Mouse (Mus musculus) midbrain, embryonic 11.5 days (tissue): ENCODE measurements around the gene Tbca. TPM values are rescaled to one million over a fixed set of nuclear protein-coding genes. Genes with fewer than 3 reads are reported as not detected.

ENCODE experiments used
- ATAC-seq: fragments of 200-750 bp; cut with Nextera tagmentation; 2 replicates; pipeline ENCODE4 v1.8.0; 2017; ENCODE audit warnings: moderate TSS enrichment, moderate library complexity; ENCODE audit not compliant: low FRiP score
- DNase-seq: peaks from one replicate; pipeline ENCODE4 v3.0.0; 2015; ENCODE audit warnings: low spot score; ENCODE audit errors: missing footprints
- H3K27ac ChIP-seq: fragments of 300-500 bp; sonication (generic); 2 replicates; pipeline ENCODE4 v1.5.1; 2014; ENCODE audit warnings: low read depth, low read length
- H3K27me3 ChIP-seq: fragments of 300-500 bp; sonication (generic); 2 replicates; pipeline ENCODE4 v1.6.1; 2014; ENCODE audit warnings: mild to moderate bottlenecking, low read length, moderate library complexity, mixed read lengths; ENCODE audit not compliant: control insufficient read depth, insufficient read depth
- H3K36me3 ChIP-seq: fragments of 300-500 bp; sonication (generic); 2 replicates; pipeline ENCODE4 v1.6.1; 2014; ENCODE audit warnings: mild to moderate bottlenecking, low read length, moderate library complexity, mixed read lengths; ENCODE audit not compliant: control insufficient read depth, insufficient read depth
- H3K4me1 ChIP-seq: fragments of 300-500 bp; sonication (generic); 2 replicates; pipeline ENCODE4 v1.6.1; 2014; ENCODE audit warnings: low read length; ENCODE audit not compliant: control insufficient read depth, insufficient read depth
- H3K4me2 ChIP-seq: fragments of 300-500 bp; sonication (generic); 2 replicates; pipeline ENCODE4 v1.6.1; 2014; ENCODE audit warnings: mild to moderate bottlenecking, moderate library complexity
- H3K4me3 ChIP-seq: fragments of 300-500 bp; sonication (generic); 2 replicates; pipeline ENCODE4 v1.5.1; 2014; ENCODE audit warnings: low read depth, low read length
- H3K9ac ChIP-seq: fragments of 300-500 bp; sonication (generic); 2 replicates; pipeline ENCODE4 v1.6.1; 2014; ENCODE audit warnings: low read length
- H3K9me3 ChIP-seq: fragments of 300-500 bp; sonication (generic); 2 replicates; pipeline ENCODE4 v1.6.1; 2016; ENCODE audit warnings: low read length; ENCODE audit not compliant: control insufficient read depth
- WGBS: fragments of 180-500 bp; shearing (Covaris S2); extraction: QIAGEN DNeasy Blood & Tissue Kit; methylation state at CpG from one replicate; pipeline ENCODE4 v1.1.7; 2014; 5-methylcytosine and 5-hydroxymethylcytosine counted together
- polyA plus RNA-seq: library from polyadenylated mRNA; unstranded; fragments of >200 nt; fragmentation: Nextera tagmentation; extraction: Ambion mirVana; gene quantifications from 2 replicates; pipeline ENCODE4 v1.2.1, GENCODE M21; 2014

Tbca gene
- polyA plus RNA-seq, 1 experiment from 2014 or later, result 249 TPM

- Histone ChIP-seq H3K4me2 (no peak overlapping the region), H3K9ac (no peak overlapping the region), H3K4me1 (no peaks in the 10 kb centered on the region), H3K36me3 (no peaks in the 10 kb centered on the region), H3K27ac (no peak overlapping the region), H3K4me3 (no peak overlapping the region), H3K27me3 (no peaks in the 10 kb centered on the region), H3K9me3 (no peaks in the 10 kb centered on the region)
- DNase-seq, result peak; percentile 49
- WGBS, result 46% methylated on average over 9 of the region's 9 CpGs
- ATAC-seq, result no peak
Measured at GRCm38 (mm10) chr13:94806315-94807179, 17.8 kb downstream of the Tbca start.

- Histone ChIP-seq H3K9ac (no peak overlapping the region), H3K4me2 (no peak overlapping the region), H3K27ac (no peak overlapping the region), H3K4me3 (no peak overlapping the region), H3K4me1 (no peaks in the 10 kb centered on the region), H3K36me3 (no peaks in the 10 kb centered on the region), H3K9me3 (no peaks in the 10 kb centered on the region), H3K27me3 (no peaks in the 10 kb centered on the region)
- ATAC-seq (no peak), DNase-seq (peak; percentile 78)
Measured at GRCm38 (mm10) chr13:94808596-94808995, 19.9 kb downstream of the Tbca start.

GRCm38 (mm10) chr13:94809724-94810123 lies 21.0 kb downstream of the Tbca start:
- 50% methylated on average over 1 of the region's 1 CpGs for WGBS

GRCm38 (mm10) chr13:94811451-94811850 lies 22.7 kb downstream of the Tbca start:
- Histone ChIP-seq H3K36me3 (no peaks in the 10 kb centered on the region), H3K27ac (no peak overlapping the region), H3K27me3 (no peaks in the 10 kb centered on the region), H3K9me3 (no peaks in the 10 kb centered on the region), H3K4me1 (no peaks in the 10 kb centered on the region), H3K4me2 (no peak overlapping the region), H3K4me3 (no peak overlapping the region), H3K9ac (no peak overlapping the region)
- peak; percentile 54 for DNase-seq
- ATAC-seq, result no peak
- 98% methylated on average over 1 of the region's 1 CpGs for WGBS

More at GRCm38 (mm10) chr13:94809724-94810123, 21.0 kb downstream of the Tbca start:
- Histone ChIP-seq H3K27ac (no peak overlapping the region), H3K27me3 (no peaks in the 10 kb centered on the region), H3K4me2 (no peak overlapping the region), H3K9ac (no peak overlapping the region), H3K36me3 (no peaks in the 10 kb centered on the region), H3K4me1 (no peaks in the 10 kb centered on the region), H3K4me3 (no peak overlapping the region), H3K9me3 (no peaks in the 10 kb centered on the region)
- ATAC-seq (no peak), DNase-seq (peak; percentile 26)

- DNase-seq (peak; percentile 10), ATAC-seq (no peak)
- no peaks in the 10 kb centered on the region for H3K27me3 ChIP-seq
- 88% methylated on average over 3 of the region's 3 CpGs for WGBS
- H3K27ac ChIP-seq, result no peak overlapping the region
- no peak overlapping the region for H3K4me2 ChIP-seq
- H3K4me3 ChIP-seq, result no peak overlapping the region
- no peaks in the 10 kb centered on the region for H3K9me3 ChIP-seq
- no peaks in the 10 kb centered on the region for H3K36me3 ChIP-seq
- H3K9ac ChIP-seq, result no peak overlapping the region
- no peaks in the 10 kb centered on the region; the same call in 1 of the 2 replicates for H3K4me1 ChIP-seq
Measured at GRCm38 (mm10) chr13:94813770-94814169, 25.1 kb downstream of the Tbca start.

GRCm38 (mm10) chr13:94820516-94820915 lies 31.8 kb downstream of the Tbca start:
- no peak overlapping the region for H3K27ac ChIP-seq
- H3K4me3 ChIP-seq, result no peak overlapping the region
- H3K36me3 ChIP-seq, result no peaks in the 10 kb centered on the region
- no peaks in the 10 kb centered on the region for H3K9me3 ChIP-seq
- no peaks in the 10 kb centered on the region; the same call in 1 of the 2 replicates for H3K4me1 ChIP-seq
- no peak for ATAC-seq
- no peak overlapping the region for H3K9ac ChIP-seq
- H3K4me2 ChIP-seq, result no peak overlapping the region
- no peak for DNase-seq
- WGBS, result 61% methylated on average over 3 of the region's 3 CpGs
- H3K27me3 ChIP-seq, result no peaks in the 10 kb centered on the region

GRCm38 (mm10) chr13:94820956-94821355 lies 32.2 kb downstream of the Tbca start:
- DNase-seq, result no peak
- H3K4me2 ChIP-seq, result no peak overlapping the region
- no peak overlapping the region for H3K4me3 ChIP-seq
- no peak for ATAC-seq
- no peaks in the 10 kb centered on the region for H3K9me3 ChIP-seq
- no peaks in the 10 kb centered on the region for H3K27me3 ChIP-seq
- no peaks in the 10 kb centered on the region for H3K36me3 ChIP-seq
- no peak overlapping the region for H3K9ac ChIP-seq
- H3K27ac ChIP-seq, result no peak overlapping the region
- H3K4me1 ChIP-seq, result no peaks in the 10 kb centered on the region; the same call in 1 of the 2 replicates
- WGBS, result 80% methylated on average over 2 of the region's 2 CpGs

GRCm38 (mm10) chr13:94826389-94826788 lies 37.7 kb downstream of the Tbca start:
- WGBS, result 93% methylated on average over 5 of the region's 5 CpGs
- Histone ChIP-seq H3K4me1 (no peaks in the 10 kb centered on the region), H3K36me3 (no peaks in the 10 kb centered on the region), H3K4me2 (no peak overlapping the region), H3K9me3 (no peaks in the 10 kb centered on the region), H3K9ac (no peak overlapping the region), H3K27me3 (no peaks in the 10 kb centered on the region), H3K27ac (no peak overlapping the region), H3K4me3 (no peak overlapping the region)
- DNase-seq (no peak), ATAC-seq (no peak)

GRCm38 (mm10) chr13:94826986-94827385 lies 38.3 kb downstream of the Tbca start:
- DNase-seq, result no peak
- Histone ChIP-seq H3K9ac (no peak overlapping the region), H3K27me3 (no peaks in the 10 kb centered on the region), H3K36me3 (no peaks in the 10 kb centered on the region), H3K4me2 (no peak overlapping the region), H3K9me3 (no peaks in the 10 kb centered on the region), H3K4me1 (no peaks in the 10 kb centered on the region), H3K27ac (no peak overlapping the region), H3K4me3 (no peak overlapping the region)
- ATAC-seq, result no peak
- 93% methylated on average over 2 of the region's 2 CpGs for WGBS
